Mouse (Mus musculus) forebrain, postnatal 0 days (tissue): ENCODE measurements around the gene Dmac2. TPM values are rescaled to one million over a fixed set of nuclear protein-coding genes. Genes with fewer than 3 reads are reported as not detected.

Source experiments
- ATAC-seq: fragments of 200-750 bp; cut with Nextera tagmentation; 2 replicates; pipeline ENCODE4 v1.8.0; 2017; ENCODE audit warnings: mild to moderate bottlenecking, moderate library complexity
- DNase-seq: peaks from one replicate; pipeline ENCODE4 v3.0.0-alpha.2; 2015
- H3K27ac ChIP-seq: fragments of 300-500 bp; sonication (generic); 2 replicates; pipeline ENCODE4 v1.5.1; 2014; ENCODE audit warnings: low read depth, mild to moderate bottlenecking, antibody characterized with exemption, low read length, moderate library complexity, mixed read lengths
- H3K27me3 ChIP-seq: fragments of 300-500 bp; sonication (generic); 2 replicates; pipeline ENCODE4 v1.6.1; 2014; ENCODE audit warnings: mild to moderate bottlenecking, low read length, mixed read lengths; ENCODE audit not compliant: insufficient read depth
- H3K36me3 ChIP-seq: fragments of 300-500 bp; sonication (generic); 2 replicates; pipeline ENCODE4 v1.6.1; 2014; ENCODE audit warnings: mild to moderate bottlenecking, moderate library complexity; ENCODE audit not compliant: insufficient read depth
- H3K4me1 ChIP-seq: fragments of 300-500 bp; sonication (generic); 2 replicates; pipeline ENCODE4 v1.6.1; 2014; ENCODE audit warnings: antibody characterized with exemption; ENCODE audit not compliant: insufficient read depth
- H3K4me2 ChIP-seq: fragments of 300-500 bp; sonication (generic); 2 replicates; pipeline ENCODE4 v1.6.1; 2014; ENCODE audit warnings: low read depth, mild to moderate bottlenecking, moderate library complexity
- H3K4me3 ChIP-seq: fragments of 300-500 bp; sonication (generic); 2 replicates; pipeline ENCODE4 v1.5.1; 2014; ENCODE audit warnings: low read depth, low read length, mixed read lengths
- H3K9ac ChIP-seq: fragments of 300-500 bp; sonication (generic); 2 replicates; pipeline ENCODE4 v1.6.1; 2014; ENCODE audit warnings: mild to moderate bottlenecking
- H3K9me3 ChIP-seq: fragments of 300-500 bp; sonication (generic); 2 replicates; pipeline ENCODE4 v1.6.1; 2016; ENCODE audit warnings: low read length
- CTCF ChIP-seq: sonication (generic); IDR thresholded peaks from 2 replicates; pipeline ENCODE4 v1.5.1; 2016; ENCODE audit warnings: antibody characterized with exemption, control low read depth, low read depth
- WGBS: fragments of 180-500 bp; shearing (Covaris S2); extraction: QIAGEN DNeasy Blood & Tissue Kit; methylation state at CpG from one replicate; pipeline ENCODE4 v1.1.7; 2014; 5-methylcytosine and 5-hydroxymethylcytosine counted together
- polyA plus RNA-seq: library from polyadenylated mRNA; unstranded; fragments of >200 nt; fragmentation: Nextera tagmentation; extraction: Ambion mirVana; gene quantifications from 2 replicates; pipeline ENCODE4 v1.2.1, GENCODE M21; 2015
- total RNA-seq: library from RNA; depleted of rRNA; stranded (reverse); fragments of >200 nt; gene quantifications from 2 replicates; pipeline ENCODE4 v1.2.3, GENCODE M21; 2014

Dmac2 gene
- total and polyA plus RNA-seq, 2 experiments from 2014 or later, result 40.6 to 45.8 TPM

GRCm38 (mm10) chr7:25601346-25601745, 17.9 kb upstream of the Dmac2 start:
- no peaks in the 10 kb centered on the region for H3K4me1 ChIP-seq
- no peak overlapping the region for H3K27ac ChIP-seq
- ATAC-seq (no peak), DNase-seq (no peak)
- no peak overlapping the region for H3K4me3 ChIP-seq
- H3K27me3 ChIP-seq, result no peaks in the 10 kb centered on the region
- H3K9me3 ChIP-seq, result no peaks in the 10 kb centered on the region
- no peak overlapping the region for H3K9ac ChIP-seq
- no peak overlapping the region for H3K4me2 ChIP-seq
- 91% methylated on average over 16 of the region's 16 CpGs for WGBS
- H3K36me3 ChIP-seq, result no peaks in the 10 kb centered on the region
- no peak for TF ChIP-seq CTCF

GRCm38 (mm10) chr7:25606625-25607063, 12.6 kb upstream of the Dmac2 start:
- TF ChIP-seq CTCF, result no peak
- H3K4me3 ChIP-seq, result no peak overlapping the region
- no peaks in the 10 kb centered on the region for H3K36me3 ChIP-seq
- ATAC-seq, result no peak
- no peak overlapping the region for H3K27ac ChIP-seq
- 81% methylated on average over 4 of the region's 4 CpGs for WGBS
- no peak overlapping the region for H3K9ac ChIP-seq
- no peaks in the 10 kb centered on the region for H3K9me3 ChIP-seq
- DNase-seq, result no peak
- H3K4me1 ChIP-seq, result no peaks in the 10 kb centered on the region
- H3K27me3 ChIP-seq, result no peaks in the 10 kb centered on the region
- H3K4me2 ChIP-seq, result no peak overlapping the region

GRCm38 (mm10) chr7:25607196-25607595, 12.0 kb upstream of the Dmac2 start:
- Histone ChIP-seq H3K4me2 (no peak overlapping the region), H3K27me3 (no peaks in the 10 kb centered on the region), H3K4me1 (no peaks in the 10 kb centered on the region), H3K9me3 (no peaks in the 10 kb centered on the region), H3K4me3 (no peak overlapping the region), H3K36me3 (no peaks in the 10 kb centered on the region), H3K9ac (no peak overlapping the region), H3K27ac (no peak overlapping the region)
- 92% methylated on average over 2 of the region's 2 CpGs for WGBS
- no peak for TF ChIP-seq CTCF
- ATAC-seq (no peak), DNase-seq (no peak)

- H3K27ac ChIP-seq, result no peak overlapping the region
- H3K4me1 ChIP-seq, result no peaks in the 10 kb centered on the region
- H3K9me3 ChIP-seq, result no peaks in the 10 kb centered on the region
- DNase-seq (no peak), ATAC-seq (no peak)
- no peak overlapping the region for H3K9ac ChIP-seq
- TF ChIP-seq CTCF, result no peak
- 35% methylated on average over 6 of the region's 6 CpGs for WGBS
- H3K27me3 ChIP-seq, result no peaks in the 10 kb centered on the region
- no peak overlapping the region for H3K4me3 ChIP-seq
- H3K4me2 ChIP-seq, result no peak overlapping the region
- H3K36me3 ChIP-seq, result no peaks in the 10 kb centered on the region
Observed at GRCm38 (mm10) chr7:25610056-25610455, 9.2 kb upstream of the Dmac2 start.

- WGBS, result 41% methylated on average over 7 of the region's 7 CpGs
Observed at GRCm38 (mm10) chr7:25611501-25611900, 7.7 kb upstream of the Dmac2 start.

GRCm38 (mm10) chr7:25614086-25614485, 5.1 kb upstream of the Dmac2 start:
- WGBS, result 94% methylated on average over 5 of the region's 5 CpGs
- Histone ChIP-seq H3K36me3 (no peaks in the 10 kb centered on the region), H3K27me3 (no peaks in the 10 kb centered on the region), H3K4me1 (no peaks in the 10 kb centered on the region), H3K4me3 (no peak overlapping the region), H3K9ac (no peak overlapping the region), H3K9me3 (no peaks in the 10 kb centered on the region), H3K4me2 (no peak overlapping the region), H3K27ac (no peak overlapping the region)
- ATAC-seq (no peak), DNase-seq (no peak)
- TF ChIP-seq CTCF, result no peak

More at GRCm38 (mm10) chr7:25611501-25611900, 7.7 kb upstream of the Dmac2 start:
- DNase-seq, result no peak
- ATAC-seq, result no peak
- Histone ChIP-seq H3K36me3 (no peaks in the 10 kb centered on the region), H3K9ac (no peak overlapping the region), H3K27ac (no peak overlapping the region), H3K27me3 (no peaks in the 10 kb centered on the region), H3K4me1 (no peaks in the 10 kb centered on the region), H3K4me2 (no peak overlapping the region), H3K9me3 (no peaks in the 10 kb centered on the region), H3K4me3 (no peak overlapping the region)
- TF ChIP-seq CTCF, result no peak

GRCm38 (mm10) chr7:25614831-25615705, 4.1 kb upstream of the Dmac2 start:
- Histone ChIP-seq H3K36me3 (no peaks in the 10 kb centered on the region), H3K27ac (no peak overlapping the region), H3K4me3 (no peak overlapping the region), H3K9me3 (no peaks in the 10 kb centered on the region), H3K4me2 (no peak overlapping the region), H3K27me3 (no peaks in the 10 kb centered on the region), H3K4me1 (no peaks in the 10 kb centered on the region), H3K9ac (no peak overlapping the region)
- DNase-seq (no peak), ATAC-seq (no peak)
- no peak for TF ChIP-seq CTCF
- WGBS, result 72% methylated on average over 21 of the region's 21 CpGs
